Mouse (Mus musculus) kidney, adult 9 months (tissue): ENCODE measurements around the gene Cish.
"Not testable (repeated sequence)": the region's sequence is repeated elsewhere in the genome, so short reads cannot be mapped to it uniquely, and the experiment has no call there.

Source experiments
- DNase-seq: peaks from one replicate; pipeline ENCODE4 v3.0.0; 2022

Gene Cish

DNA sequence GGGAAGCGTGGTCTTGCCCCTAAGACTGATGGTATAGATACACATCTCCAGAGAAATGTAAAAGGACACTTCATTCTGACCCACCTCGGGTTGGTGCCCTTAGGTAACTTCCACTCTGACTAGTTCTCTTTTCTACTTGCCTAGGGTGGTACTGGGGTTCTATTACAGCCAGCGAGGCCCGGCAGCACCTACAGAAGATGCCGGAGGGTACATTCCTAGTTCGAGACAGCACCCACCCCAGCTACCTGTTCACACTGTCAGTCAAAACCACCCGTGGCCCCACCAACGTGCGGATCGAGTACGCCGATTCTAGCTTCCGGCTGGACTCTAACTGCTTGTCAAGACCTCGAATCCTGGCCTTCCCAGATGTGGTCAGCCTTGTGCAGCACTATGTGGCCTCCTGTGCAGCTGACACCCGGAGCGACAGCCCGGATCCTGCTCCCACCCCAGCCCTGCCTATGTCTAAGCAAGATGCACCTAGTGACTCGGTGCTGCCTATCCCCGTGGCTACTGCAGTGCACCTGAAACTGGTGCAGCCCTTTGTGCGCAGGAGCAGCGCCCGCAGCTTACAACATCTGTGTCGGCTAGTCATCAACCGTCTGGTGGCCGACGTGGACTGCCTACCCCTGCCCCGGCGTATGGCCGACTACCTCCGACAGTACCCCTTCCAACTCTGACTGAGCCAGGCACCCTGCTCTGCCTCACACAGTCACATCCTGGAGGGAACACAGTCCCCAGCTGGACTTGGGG, 4.6 kb downstream of the Cish start:
- no peak for DNase-seq

DNA sequence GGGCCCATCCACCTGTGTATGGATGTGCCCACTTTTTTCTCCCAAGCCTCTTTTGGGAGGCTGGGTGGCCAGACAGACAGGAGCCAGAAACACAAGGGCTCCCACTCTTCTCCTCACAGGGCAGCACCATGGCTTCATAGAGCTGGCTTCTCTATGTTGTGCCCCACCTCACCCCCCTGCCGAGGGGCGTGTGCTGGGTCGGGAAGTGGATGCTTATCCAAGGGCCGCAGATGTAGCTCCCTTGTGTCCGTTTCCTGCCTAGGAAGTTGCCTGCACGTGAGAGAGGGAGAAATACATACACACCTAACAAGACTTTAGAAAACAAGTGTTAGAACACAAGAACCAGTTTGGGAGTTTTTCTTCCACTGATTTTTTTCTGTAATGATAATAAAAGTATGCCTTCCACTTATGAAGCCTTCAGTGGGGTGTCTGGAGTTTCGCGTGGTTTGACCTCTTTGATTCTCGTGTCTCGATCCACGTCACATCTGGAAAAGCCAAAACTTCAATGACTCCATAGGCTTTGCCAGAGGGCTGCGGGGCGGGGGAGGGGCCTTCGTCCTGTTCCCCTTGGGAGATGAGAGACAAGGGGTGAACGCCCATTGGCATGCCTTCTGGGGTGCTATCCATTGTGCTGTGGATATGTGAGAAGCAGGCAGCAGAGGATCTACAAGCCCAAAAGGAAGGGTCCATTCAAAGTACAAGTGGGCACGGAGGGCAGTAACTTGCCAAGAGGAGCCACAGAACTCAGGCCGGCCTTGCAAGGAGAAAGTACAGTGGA, 5.9 kb downstream of the Cish start:
- no peak for DNase-seq

DNA sequence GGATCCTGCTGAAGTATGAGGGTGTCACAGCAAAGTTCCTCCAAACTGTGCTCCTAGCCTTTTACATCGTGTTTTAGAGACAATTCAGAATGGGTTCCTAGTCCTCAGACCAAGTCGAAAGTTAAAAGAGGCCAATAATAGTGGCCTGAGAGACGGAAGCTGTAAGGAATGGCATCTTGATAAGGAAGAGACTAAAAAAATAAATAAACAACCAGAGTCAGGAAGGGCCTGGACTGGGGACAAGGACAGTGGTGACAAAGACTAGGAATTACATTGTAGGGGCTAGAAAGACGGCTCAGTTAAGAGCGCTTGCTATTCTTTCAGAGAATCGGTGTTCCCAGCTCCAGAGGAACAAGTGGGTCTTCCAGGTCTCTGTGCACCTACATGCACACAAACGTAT, 6.8 kb downstream of the Cish start:
- no peak for DNase-seq

DNA sequence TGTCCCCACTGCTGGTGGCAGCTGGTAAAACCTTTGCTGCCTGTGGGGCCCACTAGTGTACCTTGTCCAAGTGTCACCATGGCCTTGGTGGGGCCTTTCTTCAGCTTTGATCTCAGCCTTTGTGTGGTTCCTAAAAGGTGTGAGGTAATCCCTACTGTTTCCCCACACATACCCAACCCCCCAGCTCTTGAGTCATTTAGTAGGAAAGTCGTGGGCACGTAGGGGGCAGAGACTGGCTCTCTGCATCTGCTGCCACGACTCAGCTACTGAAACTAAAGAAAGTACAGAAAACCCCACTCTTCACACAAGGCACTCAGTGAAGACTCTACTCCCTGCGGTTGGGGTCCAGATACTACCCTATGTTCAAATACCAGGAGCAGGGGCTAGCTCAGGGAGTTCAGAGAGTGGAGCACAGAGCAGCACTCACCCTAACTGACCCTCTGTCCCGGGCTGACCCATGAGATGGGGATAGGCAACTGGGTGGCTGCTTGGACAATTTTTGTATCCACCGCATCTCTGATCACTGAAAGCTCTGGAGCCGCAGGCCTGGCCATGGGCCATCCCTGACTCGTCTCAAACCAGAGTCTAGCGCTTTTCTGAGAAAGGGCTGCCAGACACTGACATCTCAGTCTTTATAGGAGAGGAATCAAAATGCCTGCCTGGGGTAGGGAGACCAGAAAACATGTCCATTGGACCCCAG, 7.4 kb downstream of the Cish start:
- DNase-seq = no peak

DNA sequence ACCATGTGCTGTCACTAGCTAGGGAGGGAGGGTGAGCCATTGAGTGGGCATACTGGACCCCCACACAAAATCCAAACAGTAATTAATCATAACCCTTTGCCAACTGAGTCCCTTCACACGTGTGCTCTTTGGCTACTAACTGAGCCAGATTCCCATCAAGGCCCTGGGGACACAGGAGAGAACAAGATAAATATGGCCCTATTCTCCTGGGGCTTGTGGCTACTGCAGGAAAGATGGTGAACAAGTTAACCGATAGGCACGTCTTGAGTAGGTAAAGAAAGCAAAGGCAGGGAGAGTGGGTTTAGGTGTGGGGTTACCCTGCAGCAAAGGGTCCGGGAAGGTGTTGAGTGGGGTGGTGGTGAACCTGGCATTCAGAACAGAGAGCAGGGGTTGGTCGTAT, 8.1 kb downstream of the Cish start:
- no peak for DNase-seq

DNA sequence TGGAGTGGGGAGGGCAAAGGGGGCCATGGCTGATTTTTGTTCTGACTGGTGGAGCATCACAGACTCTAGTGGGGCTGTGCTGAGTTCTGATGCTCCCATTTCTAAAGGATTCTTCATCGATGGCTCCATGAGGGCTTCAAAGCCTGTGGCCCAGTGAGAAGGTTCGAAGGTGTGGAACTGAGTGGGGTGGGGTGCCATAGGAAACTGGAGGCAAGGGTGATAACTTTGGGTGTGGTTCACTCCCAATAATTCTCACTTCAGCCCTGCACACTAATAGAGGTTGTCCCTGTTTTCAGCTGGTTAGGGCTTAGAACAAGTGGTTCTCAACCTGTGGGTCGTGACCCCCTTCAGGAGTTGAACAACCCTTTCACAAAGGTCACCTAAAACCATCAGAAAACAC, 8.6 kb downstream of the Cish start:
- DNase-seq = no peak

DNA sequence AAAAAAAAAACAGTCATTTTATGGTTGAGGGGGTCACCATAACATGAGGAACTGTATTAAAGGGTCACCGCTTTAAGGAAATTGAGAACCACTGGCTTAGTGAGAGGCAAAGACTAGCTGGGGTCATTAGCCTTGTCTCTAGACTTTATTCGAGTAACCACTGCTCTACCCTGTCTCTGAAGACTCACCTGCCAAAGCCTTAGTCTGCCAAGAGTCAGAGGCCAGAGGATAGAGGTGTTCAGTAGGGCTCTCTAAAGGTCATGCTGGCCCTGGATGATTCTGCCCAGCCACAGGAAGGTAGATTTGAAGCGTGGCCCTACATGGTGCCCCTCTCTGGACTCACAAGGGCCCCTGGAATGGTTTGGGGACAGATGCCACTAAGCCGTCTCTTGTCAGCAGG, 9.2 kb downstream of the Cish start:
- no peak for DNase-seq

DNA sequence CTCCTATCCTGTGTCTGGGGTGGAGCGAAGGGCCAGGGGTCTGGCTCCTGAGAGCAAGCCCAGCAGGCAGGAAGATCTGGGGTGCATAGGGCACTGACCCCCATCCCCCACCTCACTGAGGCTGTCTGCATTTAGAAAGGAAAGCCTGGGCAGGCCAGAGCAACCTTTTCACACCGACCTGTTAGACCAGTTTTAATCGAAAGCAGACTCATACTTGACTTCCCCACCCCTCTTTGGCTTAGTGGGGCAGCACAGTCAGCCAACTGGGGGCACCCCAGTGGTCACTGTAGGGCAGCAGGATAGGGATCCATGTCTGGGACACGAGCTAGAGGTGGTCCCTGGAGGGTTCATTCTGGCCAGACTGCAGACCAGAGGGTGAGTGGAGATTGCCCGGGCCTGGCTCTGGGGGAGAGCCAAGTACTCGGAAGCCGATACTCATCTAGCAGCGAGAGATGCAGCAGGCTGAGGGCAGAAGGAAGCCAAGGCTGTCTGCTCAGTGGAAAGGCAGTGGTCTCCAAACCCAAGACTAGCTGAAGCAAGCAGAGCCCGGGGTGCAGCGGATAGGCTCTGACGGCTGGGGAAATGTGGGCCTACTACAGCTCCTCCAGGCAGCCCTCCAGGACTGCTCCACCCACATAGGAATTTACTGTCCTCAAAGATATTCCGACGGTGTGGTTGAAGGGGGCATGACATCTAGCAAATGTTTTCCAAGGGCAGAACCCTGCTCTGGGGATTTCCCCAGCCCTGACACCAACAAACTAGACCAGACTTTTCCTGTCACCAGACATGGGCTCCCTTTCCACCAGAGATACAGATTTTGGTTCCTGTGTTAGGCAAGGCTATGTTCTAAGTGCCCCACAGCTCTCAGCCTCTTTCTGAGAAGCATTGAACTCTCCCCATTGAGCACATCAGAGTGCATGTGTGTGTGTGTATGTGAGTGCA, 10.0 kb downstream of the Cish start:
- DNase-seq = peak; percentile 51

DNA sequence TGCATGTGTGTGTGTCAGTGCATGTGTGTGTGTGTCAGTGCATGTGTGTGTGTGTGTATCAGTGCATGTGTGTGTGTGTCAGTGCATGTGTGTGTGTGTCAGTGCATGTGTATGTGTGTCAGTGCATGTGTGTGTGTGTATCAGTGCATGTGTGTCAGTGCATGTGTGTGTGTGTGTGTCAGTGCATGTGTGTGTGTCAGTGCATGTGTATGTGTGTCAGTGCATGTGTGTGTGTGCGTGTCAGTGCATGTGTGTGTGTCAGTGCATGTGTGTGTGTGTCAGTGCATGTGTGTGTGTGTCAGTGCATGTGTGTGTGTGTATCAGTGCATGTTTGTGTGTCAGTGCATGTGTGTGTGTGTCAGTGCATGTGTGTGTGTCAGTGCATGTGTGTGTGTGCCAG, 10.8 kb downstream of the Cish start:
- DNase-seq = not testable (repeated sequence)

DNA sequence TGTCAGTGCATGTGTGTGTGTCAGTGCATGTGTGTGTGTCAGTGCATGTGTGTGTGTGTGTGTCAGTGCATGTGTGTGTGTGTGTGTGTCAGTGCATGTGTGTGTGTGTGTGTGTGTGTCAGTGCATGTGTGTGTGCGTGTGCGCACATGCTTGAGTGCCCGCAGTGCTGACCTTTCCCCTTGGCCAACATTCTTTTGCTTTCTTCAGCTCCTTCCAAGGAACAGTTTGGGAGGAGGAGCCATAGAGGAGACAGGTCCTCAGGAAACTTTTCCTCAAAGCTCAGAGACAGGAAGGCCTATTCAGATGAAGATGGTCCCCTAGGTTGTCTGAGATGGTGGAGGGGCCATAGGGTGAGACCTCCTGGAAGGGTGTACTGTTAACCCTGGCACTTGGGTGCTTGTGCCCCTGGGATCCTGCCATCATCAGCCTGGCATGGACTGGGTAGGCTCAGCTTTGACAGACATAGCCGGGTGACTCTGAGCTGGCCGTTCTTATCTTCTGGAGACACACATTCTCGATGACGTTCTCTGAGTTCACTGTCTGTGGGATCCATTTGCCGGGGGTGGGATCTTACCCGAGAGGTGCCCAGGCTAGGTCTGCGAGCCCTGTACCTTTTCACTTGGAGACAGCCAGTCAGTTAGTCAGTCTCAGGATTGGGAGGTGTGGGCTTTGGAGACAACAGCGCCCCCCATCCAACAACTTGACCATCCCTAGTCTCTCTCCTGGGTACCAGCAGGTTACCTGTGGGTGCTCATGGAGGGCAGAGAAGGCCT, 11.5 kb downstream of the Cish start:
- DNase-seq = peak; percentile 68

DNA sequence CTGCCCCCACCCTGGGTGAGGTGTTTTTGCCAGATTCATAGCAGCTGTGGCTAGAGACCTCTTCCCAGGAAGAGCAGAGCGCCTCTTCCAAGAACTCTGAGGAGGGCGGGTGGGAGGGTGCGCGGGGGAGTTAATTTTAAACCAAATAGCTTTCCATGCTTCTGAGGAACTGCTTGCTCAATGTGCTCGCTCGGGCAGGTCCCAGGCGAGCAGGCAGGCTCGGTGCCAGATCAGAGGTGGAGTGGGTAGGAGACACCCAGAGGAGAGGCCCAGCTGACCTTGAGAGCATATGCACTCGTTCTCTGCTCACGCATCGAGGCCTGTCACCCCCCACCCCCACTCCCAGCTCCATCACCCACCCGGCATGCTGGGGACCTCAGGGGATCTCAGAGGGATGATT, 12.1 kb downstream of the Cish start:
- DNase-seq = peak; percentile 96

DNA sequence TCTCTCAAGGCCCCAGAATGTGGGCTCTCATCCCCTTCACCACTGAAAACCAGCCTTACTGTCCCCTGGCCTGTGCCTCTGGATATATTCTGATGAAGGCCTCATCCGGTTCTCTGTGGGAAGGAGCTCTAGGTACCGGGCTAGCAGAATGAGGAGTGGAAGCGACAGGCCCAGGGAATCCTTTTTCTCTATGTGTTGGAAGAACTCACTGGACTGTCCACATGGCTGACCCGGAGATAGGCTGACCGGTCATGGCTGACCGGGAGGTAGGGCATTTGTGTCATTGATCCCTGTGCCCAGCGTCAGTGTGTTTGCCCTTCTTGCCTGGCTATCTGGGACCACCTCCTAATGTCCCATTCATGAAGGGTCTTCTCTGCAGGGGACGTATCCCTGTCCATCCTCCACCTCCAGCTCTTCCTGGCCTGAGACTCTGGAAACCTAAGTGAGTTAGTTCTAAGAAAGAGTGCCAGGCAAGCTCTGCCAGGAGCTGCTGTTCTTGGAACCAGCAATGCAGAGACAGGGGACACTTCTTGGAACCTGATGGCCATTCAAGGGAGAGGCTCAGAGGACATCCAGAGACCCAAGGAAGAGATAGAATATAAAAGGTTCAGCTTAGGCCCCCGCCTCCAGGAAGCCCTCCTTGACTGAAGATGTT, 12.6 kb downstream of the Cish start:
- DNase-seq = peak; percentile 52

DNA sequence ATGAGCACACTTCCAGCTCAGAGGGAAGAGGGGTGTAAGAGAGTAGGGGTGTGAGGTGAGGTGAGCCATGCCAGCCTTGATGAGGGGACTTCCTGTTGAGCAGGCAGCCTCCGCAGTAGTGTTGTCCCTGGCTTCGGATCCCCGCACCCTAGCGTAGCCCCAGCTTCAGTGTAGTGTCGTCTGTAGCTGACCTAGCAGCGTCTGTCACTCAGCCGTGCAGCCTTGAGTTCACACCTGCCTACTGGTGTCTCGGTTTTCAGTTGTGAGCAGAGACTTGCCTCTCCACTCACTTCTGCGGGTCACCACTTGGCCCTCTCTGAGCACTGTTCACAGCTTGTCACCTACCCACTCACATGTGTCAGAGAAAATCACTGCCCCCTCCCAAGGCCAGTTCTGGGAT, 13.3 kb downstream of the Cish start:
- no peak for DNase-seq

DNA sequence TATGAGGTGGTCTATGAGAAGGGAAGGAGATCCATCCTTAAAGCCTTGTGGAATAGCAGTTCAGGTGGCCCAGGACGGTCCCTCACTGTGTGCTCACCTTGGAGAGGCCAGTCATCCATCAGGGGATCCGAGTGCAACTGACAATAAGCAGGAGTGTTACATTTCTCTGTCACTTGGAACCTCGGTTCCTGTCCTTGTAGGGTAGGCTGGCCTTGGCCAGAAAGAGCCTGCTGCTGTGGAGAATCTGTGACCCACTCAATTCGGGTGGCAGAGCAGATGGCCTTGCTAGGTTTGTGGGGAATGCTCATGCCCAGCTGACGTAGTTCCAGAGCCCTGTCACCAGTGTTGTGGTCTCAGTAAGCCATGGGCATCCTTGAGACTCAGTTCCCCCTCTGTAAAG, 13.8 kb downstream of the Cish start:
- DNase-seq = no peak

DNA sequence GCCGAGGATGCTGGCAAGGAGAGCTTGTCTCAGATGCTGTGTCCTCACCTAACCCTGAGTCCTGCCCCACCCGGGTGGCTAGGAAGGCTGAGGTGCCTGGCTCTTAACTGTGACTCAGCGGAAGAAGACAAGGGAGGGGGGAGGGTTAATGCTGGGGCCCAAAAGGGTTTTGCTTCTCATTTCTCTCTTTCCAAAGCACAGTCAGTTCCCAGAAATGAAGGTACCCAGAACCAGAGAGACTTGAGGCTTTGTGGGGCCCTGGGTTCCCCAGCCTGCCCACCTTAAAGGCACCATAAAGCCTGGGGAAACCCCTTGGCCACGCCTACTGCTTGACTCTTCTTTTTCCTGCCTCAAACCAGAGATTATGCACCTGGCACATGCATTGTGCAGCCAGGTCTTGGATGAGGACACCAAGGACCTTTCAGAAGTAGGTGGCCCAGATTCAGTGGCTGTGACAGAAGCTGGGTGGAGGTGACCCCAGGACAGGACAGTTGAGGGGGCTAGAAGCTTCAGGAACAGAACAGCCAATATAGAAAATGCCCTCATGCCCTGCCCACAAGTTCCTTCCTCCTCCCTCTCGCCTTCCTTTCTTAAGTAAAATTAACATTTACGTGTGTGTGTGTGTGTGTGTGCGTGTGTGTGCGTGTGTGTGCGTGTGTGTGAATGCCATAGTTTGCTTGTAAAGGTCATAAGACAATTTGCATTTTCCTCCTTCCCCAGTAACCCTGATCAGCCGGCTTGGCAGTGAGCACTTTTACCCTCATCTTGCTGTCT, 17.2 kb downstream of the Cish start:
- DNase-seq = no peak

DNA sequence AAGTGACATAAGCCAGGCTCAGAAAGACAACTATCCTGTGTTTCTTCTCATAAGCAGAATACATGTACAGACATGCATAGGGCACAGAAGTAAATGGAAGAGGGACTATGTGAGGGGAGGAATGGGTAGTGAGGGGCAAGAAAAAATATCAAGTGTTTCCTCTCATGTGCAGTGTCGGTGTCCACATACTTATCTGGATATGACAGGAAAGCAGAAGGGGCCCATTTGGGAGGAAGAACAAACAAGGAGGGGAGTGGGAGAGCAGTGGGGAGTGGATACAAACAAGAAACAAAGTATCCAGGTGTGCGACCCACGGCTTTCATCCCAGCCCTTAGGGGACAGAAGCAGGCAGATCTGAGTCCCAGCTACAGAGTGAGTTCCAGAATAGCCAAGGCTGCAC, 18.1 kb downstream of the Cish start:
- DNase-seq = no peak

DNA sequence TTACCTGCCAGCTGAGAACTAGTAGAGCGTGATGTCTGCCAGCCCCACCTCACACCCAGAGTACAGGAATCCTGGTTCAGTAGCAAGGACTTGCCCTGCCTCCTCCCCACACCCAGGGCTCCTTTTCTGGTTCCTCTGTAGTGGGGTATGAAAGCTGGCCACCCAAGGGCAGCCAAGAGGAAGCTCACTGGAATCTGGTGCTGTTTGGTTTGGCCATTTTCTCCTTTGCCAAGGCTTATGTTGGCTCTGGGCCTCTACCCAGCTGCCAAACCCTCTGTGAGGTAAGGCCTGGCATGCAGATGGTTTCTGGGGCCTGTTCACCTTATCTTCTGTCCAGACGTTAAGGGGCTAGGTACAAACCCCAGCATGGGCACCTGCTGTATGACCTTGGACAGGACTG, 20.0 kb downstream of the Cish start:
- DNase-seq = peak; percentile 71

DNA sequence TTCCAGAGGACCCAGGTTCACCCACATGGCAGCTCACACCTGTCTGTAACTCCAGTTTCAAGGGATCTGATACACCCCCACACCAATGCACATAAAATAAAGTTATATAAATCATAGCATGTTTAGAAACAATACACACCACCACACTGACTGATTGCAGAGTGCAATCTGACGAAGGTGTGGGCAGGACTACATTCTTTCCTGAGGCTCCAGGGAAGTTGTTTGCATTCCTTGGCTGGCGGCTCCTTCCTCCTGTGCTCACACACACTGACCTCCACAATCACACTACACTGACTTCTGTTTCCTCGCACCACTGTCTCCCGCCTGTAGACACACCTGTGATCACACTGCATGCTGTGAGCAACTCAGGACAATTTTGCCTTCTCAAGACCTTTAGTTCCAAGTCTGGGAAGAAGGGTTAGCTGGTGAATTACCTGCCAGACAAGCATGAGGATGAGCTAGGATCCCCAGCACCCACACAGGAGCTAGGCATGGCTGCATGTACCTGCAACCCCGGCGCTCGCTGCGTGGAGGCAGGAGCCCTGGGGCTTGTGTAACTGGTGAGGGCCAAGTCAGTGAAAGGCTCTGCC, 26.7 kb downstream of the Cish start:
- DNase-seq = no peak

DNA sequence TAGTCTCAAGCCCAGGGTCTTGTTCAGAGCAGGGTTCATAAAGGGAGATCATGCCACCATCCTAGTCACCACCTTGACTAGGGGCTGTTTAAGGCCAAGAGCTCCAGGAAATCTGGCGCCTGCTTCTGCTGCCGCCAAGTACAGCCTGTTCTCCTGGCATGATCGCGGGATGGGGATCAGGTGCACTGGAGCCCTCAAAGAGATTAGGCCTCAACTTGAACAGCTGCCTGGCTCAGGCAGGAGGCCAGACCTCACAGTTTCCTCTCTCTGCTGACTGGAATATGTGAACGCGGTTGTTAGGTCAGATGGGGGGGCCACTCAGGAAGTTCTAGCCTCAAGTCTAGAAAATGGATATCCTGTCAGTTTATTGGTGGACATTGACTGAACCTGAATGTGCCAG, 27.7 kb downstream of the Cish start:
- DNase-seq = peak; percentile 64
